Mouse (Mus musculus) E14TG2a.4 (cell line): ENCODE measurements around the gene Fes.

Source experiments
- H3K27me3 ChIP-seq: 2 replicates; pipeline ENCODE4 v1.6.1; 2014; ENCODE audit warnings: low read length, control low read depth; ENCODE audit not compliant: insufficient read depth
- H3K36me3 ChIP-seq: 2 replicates; pipeline ENCODE4 v1.6.1; 2014; ENCODE audit warnings: low read length, control low read depth; ENCODE audit not compliant: insufficient read depth
- H3K4me1 ChIP-seq: replicated peaks from 2 replicates; pipeline ENCODE4 v1.6.1; 2014; ENCODE audit warnings: low read depth, low read length, control low read depth
- H3K4me3 ChIP-seq: replicated peaks from 2 replicates; pipeline ENCODE4 v1.5.1; 2014; ENCODE audit warnings: mild to moderate bottlenecking, low read length
- H3K9me3 ChIP-seq: 2 replicates; pipeline ENCODE4 v1.6.1; 2014; ENCODE audit warnings: low read length, control low read depth
- CTCF ChIP-seq: conservative IDR thresholded peaks from 2 replicates; pipeline ENCODE4 v1.5.1; 2014; ENCODE audit warnings: low read length
- NANOG ChIP-seq: IDR thresholded peaks from 2 replicates; pipeline ENCODE4 v1.6.1; 2014; ENCODE audit warnings: borderline replicate concordance, low read length, mixed read lengths
- POU5F1 ChIP-seq: IDR thresholded peaks from 2 replicates; pipeline ENCODE4 v1.6.1; 2014; ENCODE audit warnings: low read length, borderline replicate concordance

The Fes gene

DNA sequence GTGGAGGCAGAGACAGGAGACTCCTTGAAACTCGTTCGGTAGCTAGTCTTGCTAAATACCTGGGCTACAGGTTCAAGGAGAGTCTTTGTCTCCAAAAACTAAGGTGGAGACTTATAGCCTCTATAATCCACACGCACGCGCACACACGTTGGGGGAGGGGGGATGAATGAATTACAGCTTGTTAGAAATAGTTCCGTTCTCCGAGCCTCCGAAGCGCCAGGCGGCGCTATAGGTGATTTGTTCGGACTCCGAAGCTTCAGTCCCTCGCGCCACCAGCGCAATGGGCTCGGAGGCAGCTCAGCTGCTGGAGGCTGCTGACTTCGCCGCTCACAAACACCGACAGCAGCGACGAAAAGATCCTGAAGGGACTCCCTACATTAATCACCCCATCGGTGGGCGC is 44.9 kb downstream of the Fes start, which contains the start of gene Hddc3:
Gene Hddc3 (plus strand): TSS at position 247 of the 400 bp plus-strand sequence.
- peaks cover 61% of the 10 kb centered on the region for H3K4me1 ChIP-seq
- peaks cover 16% of the 10 kb centered on the region for H3K36me3 ChIP-seq
- TF ChIP-seq CTCF (peak; percentile 76), NANOG (no peak), POU5F1 (no peak)
- H3K9me3 ChIP-seq, result no peaks in the 10 kb centered on the region
- H3K4me3 ChIP-seq, result peak within 1 kb of the TSS; percentile 81
- H3K27me3 ChIP-seq, result peaks cover 29% of the 10 kb centered on the region

DNA sequence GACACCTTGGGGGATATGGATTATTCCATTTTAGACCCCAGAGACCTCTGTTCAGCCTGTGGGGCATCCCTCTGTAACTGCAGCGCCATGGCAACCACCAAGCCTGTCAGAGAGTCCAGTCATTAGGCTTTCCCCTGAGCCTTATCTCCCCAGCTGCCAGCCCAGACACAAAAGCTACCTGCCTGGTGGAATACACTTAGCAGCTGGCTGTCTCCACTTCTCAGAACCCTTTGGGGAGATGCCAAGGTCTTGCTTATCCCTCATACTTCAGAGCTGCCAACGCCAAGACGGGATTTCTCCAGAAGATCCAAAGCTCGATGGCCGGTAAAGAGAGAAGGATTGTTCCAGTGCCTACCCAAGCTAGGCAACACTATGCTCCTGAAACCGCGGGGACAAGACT is 46.0 kb downstream of the Fes start:
- H3K27me3 ChIP-seq, result peaks cover 29% of the 10 kb centered on the region
- no peak for TF ChIP-seq POU5F1
- TF ChIP-seq CTCF, result no peak
- TF ChIP-seq NANOG, result no peak
- H3K36me3 ChIP-seq, result peaks cover 25% of the 10 kb centered on the region
- no peaks in the 10 kb centered on the region for H3K9me3 ChIP-seq
- H3K4me3 ChIP-seq, result no peak overlapping the region
- peaks cover 52% of the 10 kb centered on the region for H3K4me1 ChIP-seq

DNA sequence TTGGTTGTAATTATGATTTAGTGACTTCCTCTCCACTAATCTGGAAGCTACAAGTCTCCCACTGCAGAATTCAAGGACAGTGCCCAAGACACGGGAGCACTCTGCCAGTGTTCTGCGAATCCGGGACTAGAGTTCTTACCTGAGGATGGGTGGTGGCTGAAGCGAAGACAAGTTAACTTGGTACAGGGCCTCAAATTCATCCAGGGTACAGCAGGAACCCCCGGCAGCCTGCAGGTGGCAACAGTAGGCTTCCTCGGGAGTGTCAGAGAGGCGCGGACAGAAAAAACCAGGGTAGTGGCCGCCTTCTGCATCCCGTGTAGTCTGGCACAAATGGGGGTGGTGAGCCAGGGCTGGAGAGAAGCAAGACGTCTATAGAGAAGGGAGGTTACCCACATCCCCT is 47.0 kb downstream of the Fes start, which contains the start of gene Unc45a:
Gene Unc45a (minus strand): TSS at position 213 of the 400 bp plus-strand sequence.
- H3K27me3 ChIP-seq, result peaks cover 28% of the 10 kb centered on the region
- no peaks in the 10 kb centered on the region for H3K9me3 ChIP-seq
- peaks cover 30% of the 10 kb centered on the region for H3K36me3 ChIP-seq
- H3K4me3 ChIP-seq, result peak within 1 kb of the TSS; percentile 80
- H3K4me1 ChIP-seq, result peaks cover 42% of the 10 kb centered on the region
- TF ChIP-seq POU5F1 (no peak), NANOG (no peak), CTCF (peak; percentile 26)

DNA sequence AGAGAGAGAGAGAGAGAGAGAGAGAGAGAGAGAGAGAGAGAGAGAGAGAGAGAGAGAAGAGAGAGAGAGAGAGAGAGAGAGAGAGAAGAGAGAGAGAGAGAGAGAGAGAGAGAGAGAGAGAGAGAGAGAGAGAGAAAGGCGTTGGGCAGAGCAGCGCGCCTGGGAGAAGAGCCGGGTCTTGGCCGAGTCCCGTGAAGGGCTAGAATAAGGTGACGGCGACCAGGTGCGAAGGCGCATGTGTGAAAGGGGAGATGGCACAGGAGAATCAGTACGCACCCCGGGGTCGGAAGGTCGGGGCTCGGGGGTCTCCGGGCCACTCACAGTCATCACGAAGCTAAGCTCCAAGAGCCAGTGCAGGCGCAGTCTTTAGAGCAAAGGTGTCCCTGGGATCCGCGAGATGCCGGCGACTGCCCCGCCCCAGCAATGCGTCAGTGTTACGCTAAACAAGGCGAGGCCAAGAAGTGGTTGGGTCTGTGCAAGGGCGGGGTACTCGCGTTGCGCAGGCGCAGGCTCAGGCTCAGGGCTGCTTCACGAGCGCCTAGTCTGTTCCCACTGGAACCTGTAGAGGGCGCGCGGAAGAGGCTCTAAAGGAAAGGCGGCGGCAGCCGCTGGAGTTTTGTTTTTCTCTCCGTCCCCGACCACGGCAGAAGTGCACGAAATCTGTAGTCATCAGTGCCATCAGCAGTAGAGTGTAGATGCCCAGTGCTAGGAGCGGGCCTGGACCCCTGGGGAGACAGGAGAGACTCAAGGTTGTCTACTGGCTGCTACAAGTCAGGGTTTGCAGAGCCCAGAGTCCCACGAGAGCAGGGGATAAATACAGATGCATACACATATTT is 47.7 kb downstream of the Fes start:
- peaks cover 24% of the 10 kb centered on the region for H3K27me3 ChIP-seq
- peaks cover 34% of the 10 kb centered on the region for H3K36me3 ChIP-seq
- TF ChIP-seq CTCF (peak; percentile 77), POU5F1 (no peak)
- H3K9me3 ChIP-seq, result no peaks in the 10 kb centered on the region
- H3K4me1 ChIP-seq, result peaks cover 42% of the 10 kb centered on the region
- peak overlapping the region; percentile 80 for H3K4me3 ChIP-seq

- peak overlapping the region; percentile 80 for H3K4me3 ChIP-seq
- no peak for TF ChIP-seq NANOG
- no peak for TF ChIP-seq CTCF
- no peak for TF ChIP-seq POU5F1
- H3K27me3 ChIP-seq, result peaks cover 24% of the 10 kb centered on the region
- no peaks in the 10 kb centered on the region for H3K9me3 ChIP-seq
- peaks cover 40% of the 10 kb centered on the region for H3K36me3 ChIP-seq
- H3K4me1 ChIP-seq, result peaks cover 48% of the 10 kb centered on the region
Observed at GRCm38 (mm10) chr7:80339371-80339770, 48.4 kb downstream of the Fes start.

DNA sequence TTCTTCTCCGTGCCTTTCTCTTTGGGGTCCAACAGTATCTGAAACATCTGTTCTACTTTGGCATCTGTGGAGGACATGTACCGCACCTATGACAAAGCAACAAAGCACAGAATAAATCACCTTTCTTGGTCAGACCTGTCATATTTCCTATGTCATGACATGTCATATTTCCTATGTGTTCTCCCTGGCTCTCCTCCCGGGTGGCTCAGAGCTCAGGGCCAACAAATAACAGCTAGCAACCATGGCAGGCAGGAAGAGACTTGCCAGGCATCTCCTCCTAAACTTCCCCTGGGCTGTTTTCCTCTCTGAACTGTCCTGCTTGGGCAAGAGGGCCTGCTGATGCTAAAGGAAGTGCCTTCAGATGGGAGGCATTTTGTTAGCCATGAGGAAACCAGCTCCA is 50.8 kb downstream of the Fes start:
- Histone ChIP-seq H3K27me3 (peaks cover 18% of the 10 kb centered on the region), H3K4me1 (peaks cover 39% of the 10 kb centered on the region), H3K36me3 (peaks cover 63% of the 10 kb centered on the region), H3K9me3 (peaks cover 8% of the 10 kb centered on the region; the same call in 1 of the 2 replicates), H3K4me3 (no peak overlapping the region)
- TF ChIP-seq CTCF (no peak), POU5F1 (no peak), NANOG (no peak)

- Histone ChIP-seq H3K36me3 (peaks cover 82% of the 10 kb centered on the region), H3K4me1 (peaks cover 30% of the 10 kb centered on the region), H3K9me3 (peaks cover 9% of the 10 kb centered on the region; the same call in 1 of the 2 replicates), H3K27me3 (peaks cover 7% of the 10 kb centered on the region; the same call in 1 of the 2 replicates), H3K4me3 (no peak overlapping the region)
- TF ChIP-seq CTCF (no peak), NANOG (no peak), POU5F1 (no peak)
Observed at GRCm38 (mm10) chr7:80334848-80335247, 52.9 kb downstream of the Fes start.

GRCm38 (mm10) chr7:80331433-80331832 is 56.3 kb downstream of the Fes start:
- H3K9me3 ChIP-seq, result peaks cover 9% of the 10 kb centered on the region; the same call in 1 of the 2 replicates
- H3K36me3 ChIP-seq, result peaks cover 88% of the 10 kb centered on the region
- TF ChIP-seq POU5F1 (no peak), CTCF (no peak), NANOG (no peak)
- no peaks in the 10 kb centered on the region for H3K27me3 ChIP-seq
- H3K4me1 ChIP-seq, result peaks cover 29% of the 10 kb centered on the region
- H3K4me3 ChIP-seq, result no peak overlapping the region
